Mouse (Mus musculus): ENCODE measurements around the gene Cyb561d2. TPM values are rescaled to one million over a fixed set of nuclear protein-coding genes. Genes with fewer than 3 reads are reported as not detected.
A peak's percentile ranks its signal among the peaks of the same experiment; 100 is the strongest.
"Not testable (repeated sequence)": the region's sequence is repeated elsewhere in the genome, so short reads cannot be mapped to it uniquely, and the experiment has no call there.

Gene Cyb561d2
- polyA plus RNA-seq, 1 experiment from 2014 or later: 34.7 TPM

GRCm38 (mm10) chr9:107567702-107568319, 25.8 kb upstream of the Cyb561d2 start, which contains the start of gene Hyal2:
TSS of gene Hyal2 (plus strand) at chr9:107567945.
- DNase-seq (ENCODE audit: low spot score): peak; percentile 58

GRCm38 (mm10) chr9:107566855-107567254, 24.9 kb upstream of the Cyb561d2 start:
- H3K27ac ChIP-seq (ENCODE audit: low read length): peak overlapping the region; percentile 92
- ATAC-seq: peak; percentile 60
- H3K27me3 ChIP-seq (replicated peaks; ENCODE audit: insufficient read depth, low read length): no peaks in the 10 kb centered on the region
- peaks cover 21% of the 10 kb centered on the region; the same call in 1 of the 2 replicates for H3K4me1 ChIP-seq (ENCODE audit: insufficient read depth, low read depth, low read length)
- peak overlapping the region; percentile 32 for H3K4me2 ChIP-seq (replicated peaks; ENCODE audit: low read depth, low read length)
- H3K9ac ChIP-seq (replicated peaks; ENCODE audit: low read depth): 0 out of 2 replicates have a peak overlapping the region, but pooled peaks have one; percentile 30
- H3K9me3 ChIP-seq (ENCODE audit: low read length): no peaks in the 10 kb centered on the region
- no peak overlapping the region for H3K4me3 ChIP-seq (ENCODE audit: low read depth, low read length)
- WGBS: 40% methylated on average over 3 of the region's 3 CpGs
- peaks cover under 1% of the 10 kb centered on the region; the same call in 1 of the 2 replicates for H3K36me3 ChIP-seq (ENCODE audit: insufficient read depth, low read length)
- DNase-seq (ENCODE audit: low spot score): peak; percentile 83
- TF ChIP-seq EP300 (IDR thresholded peaks at IDR 0.05) (peak; percentile 97), CTCF (IDR thresholded peaks at IDR 0.05) (peak; percentile 50)

More at GRCm38 (mm10) chr9:107567702-107568319, 25.8 kb upstream of the Cyb561d2 start, which contains the start of gene Hyal2:
- no peak for ATAC-seq
- peak within 1 kb of the TSS; percentile 70 for H3K4me2 ChIP-seq (replicated peaks; ENCODE audit: low read depth, low read length)
- H3K27ac ChIP-seq (ENCODE audit: low read length): peak within 1 kb of the TSS; percentile 92
- H3K9me3 ChIP-seq (ENCODE audit: low read length): no peaks in the 10 kb centered on the region
- no peaks in the 10 kb centered on the region for H3K27me3 ChIP-seq (replicated peaks; ENCODE audit: insufficient read depth, low read length)
- peak within 1 kb of the TSS; percentile 41 for H3K9ac ChIP-seq (replicated peaks; ENCODE audit: low read depth)
- peak; percentile 3; the same call in 1 of the 2 replicates for TF ChIP-seq CTCF (IDR thresholded peaks at IDR 0.05)
- TF ChIP-seq EP300 (IDR thresholded peaks at IDR 0.05): no peak
- peaks cover 8% of the 10 kb centered on the region; the same call in 1 of the 2 replicates for H3K36me3 ChIP-seq (ENCODE audit: insufficient read depth, low read length)
- peak within 1 kb of the TSS; percentile 63 for H3K4me3 ChIP-seq (ENCODE audit: low read depth, low read length)
- 7% methylated on average over 18 of the region's 18 CpGs for WGBS
- H3K4me1 ChIP-seq (ENCODE audit: insufficient read depth, low read depth, low read length): peaks cover 18% of the 10 kb centered on the region; the same call in 1 of the 2 replicates

GRCm38 (mm10) chr9:107566041-107566709, 24.2 kb upstream of the Cyb561d2 start:
- peak; percentile 11; the same call in 1 of the 2 replicates for ATAC-seq
- peak overlapping the region; percentile 32 for H3K4me2 ChIP-seq (replicated peaks; ENCODE audit: low read depth, low read length)
- H3K4me1 ChIP-seq (ENCODE audit: insufficient read depth, low read depth, low read length): peaks cover 21% of the 10 kb centered on the region; the same call in 1 of the 2 replicates
- DNase-seq (ENCODE audit: low spot score): peak; percentile 78
- no peaks in the 10 kb centered on the region for H3K27me3 ChIP-seq (replicated peaks; ENCODE audit: insufficient read depth, low read length)
- H3K9me3 ChIP-seq (ENCODE audit: low read length): no peaks in the 10 kb centered on the region
- no peak overlapping the region; the same call in 1 of the 2 replicates for H3K4me3 ChIP-seq (ENCODE audit: low read depth, low read length)
- H3K9ac ChIP-seq (replicated peaks; ENCODE audit: low read depth): 0 out of 2 replicates have a peak overlapping the region, but pooled peaks have one; percentile 30
- peaks cover 5% of the 10 kb centered on the region; the same call in 1 of the 2 replicates for H3K36me3 ChIP-seq (ENCODE audit: insufficient read depth, low read length)
- WGBS: 42% methylated on average over 15 of the region's 15 CpGs
- H3K27ac ChIP-seq (ENCODE audit: low read length): peak overlapping the region; percentile 92
- no peak for TF ChIP-seq EP300 (IDR thresholded peaks at IDR 0.05)
- peak; percentile 94 for TF ChIP-seq CTCF (IDR thresholded peaks at IDR 0.05)

GRCm38 (mm10) chr9:107565556-107565955, 23.6 kb upstream of the Cyb561d2 start:
- peak overlapping the region; percentile 19; the same call in 1 of the 2 replicates for H3K4me3 ChIP-seq (ENCODE audit: low read depth, low read length)
- 37% methylated on average over 5 of the region's 5 CpGs for WGBS
- not testable (repeated sequence) for H3K27me3 ChIP-seq (replicated peaks; ENCODE audit: insufficient read depth, low read length); ATAC-seq; H3K9me3 ChIP-seq (ENCODE audit: low read length); H3K36me3 ChIP-seq (ENCODE audit: insufficient read depth, low read length)
- peaks cover 15% of the 10 kb centered on the region; the same call in 1 of the 2 replicates for H3K4me1 ChIP-seq (ENCODE audit: insufficient read depth, low read depth, low read length)
- TF ChIP-seq CTCF (IDR thresholded peaks at IDR 0.05): peak; percentile 61
- peak overlapping the region; percentile 92 for H3K27ac ChIP-seq (ENCODE audit: low read length)
- peak; percentile 55 for DNase-seq (ENCODE audit: low spot score)
- H3K9ac ChIP-seq (replicated peaks; ENCODE audit: low read depth): peak overlapping the region; percentile 19; the same call in 1 of the 2 replicates
- peak overlapping the region; percentile 91 for H3K4me2 ChIP-seq (replicated peaks; ENCODE audit: low read depth, low read length)

- H3K27me3 ChIP-seq (replicated peaks; ENCODE audit: insufficient read depth, low read length): no peaks in the 10 kb centered on the region
- H3K4me3 ChIP-seq (ENCODE audit: low read depth, low read length): peak within 1 kb of the TSS; percentile 74
- H3K9ac ChIP-seq (replicated peaks; ENCODE audit: low read depth): peak within 1 kb of the TSS; percentile 65
- peak within 1 kb of the TSS; percentile 82 for H3K27ac ChIP-seq (ENCODE audit: low read length)
- WGBS: 1% methylated on average over 46 of the region's 46 CpGs
- peaks cover 11% of the 10 kb centered on the region; the same call in 1 of the 2 replicates for H3K4me1 ChIP-seq (ENCODE audit: insufficient read depth, low read depth, low read length)
- peak; percentile 91 for ATAC-seq
- peak within 1 kb of the TSS; percentile 91 for H3K4me2 ChIP-seq (replicated peaks; ENCODE audit: low read depth, low read length)
- peak; percentile 97 for DNase-seq (ENCODE audit: low spot score)
- no peak for TF ChIP-seq CTCF (IDR thresholded peaks at IDR 0.05)
- 0 out of 2 replicates have a peak, but pooled peaks have one; percentile 23 for TF ChIP-seq EP300 (IDR thresholded peaks at IDR 0.05)
- H3K9me3 ChIP-seq (ENCODE audit: low read length): no peaks in the 10 kb centered on the region
- peaks cover 30% of the 10 kb centered on the region; the same call in 1 of the 2 replicates for H3K36me3 ChIP-seq (ENCODE audit: insufficient read depth, low read length)
Observed at GRCm38 (mm10) chr9:107563029-107563581, 21.1 kb upstream of the Cyb561d2 start, which contains the start of gene Tusc2. TSS of gene Tusc2 (plus strand) at chr9:107563255.
